Mouse (Mus musculus) frontal cortex, postnatal 36 days (tissue): ENCODE measurements around the gene Psg19.

Experiments used
- DNase-seq, 2 experiments: peaks; one replicate each; pipeline ENCODE4 v3.0.0; 2022; ENCODE audit warnings: low spot score in 2 of 2

Gene Psg19

GRCm38 (mm10) chr7:18746189-18746860 lies 52.0 kb downstream of the Psg19 start:
- DNase-seq = no peak
